Mouse (Mus musculus) midbrain, embryonic 13.5 days (tissue): ENCODE results near the gene Kiz. TPM values are rescaled to one million over a fixed set of nuclear protein-coding genes. Genes with fewer than 3 reads are reported as not detected.

Experiments used
- ATAC-seq: fragments of 200-750 bp; cut with Nextera tagmentation; 2 replicates; pipeline ENCODE4 v1.8.0; 2017; ENCODE audit warnings: mild to moderate bottlenecking, moderate TSS enrichment, moderate library complexity
- H3K27ac ChIP-seq: fragments of 300-500 bp; sonication (generic); 2 replicates; pipeline ENCODE4 v1.5.1; 2015; ENCODE audit warnings: inconsistent platforms, mild to moderate bottlenecking, moderate library complexity
- H3K27me3 ChIP-seq: fragments of 300-500 bp; sonication (generic); 2 replicates; pipeline ENCODE4 v1.6.1; 2015; ENCODE audit warnings: mild to moderate bottlenecking, inconsistent platforms
- H3K36me3 ChIP-seq: fragments of 300-500 bp; sonication (generic); 2 replicates; pipeline ENCODE4 v1.6.1; 2015; ENCODE audit warnings: mild to moderate bottlenecking, inconsistent platforms
- H3K4me1 ChIP-seq: fragments of 300-500 bp; sonication (generic); replicated peaks from 2 replicates; pipeline ENCODE4 v1.6.1; 2015; ENCODE audit warnings: inconsistent platforms
- H3K4me2 ChIP-seq: fragments of 300-500 bp; sonication (generic); replicated peaks from 2 replicates; pipeline ENCODE4 v1.6.1; 2015; ENCODE audit warnings: moderate library complexity, mild to moderate bottlenecking, inconsistent platforms
- H3K4me3 ChIP-seq: fragments of 300-500 bp; sonication (generic); replicated peaks from 2 replicates; pipeline ENCODE4 v1.5.1; 2015; ENCODE audit warnings: mild to moderate bottlenecking, inconsistent platforms
- H3K9ac ChIP-seq: fragments of 300-500 bp; sonication (generic); replicated peaks from 2 replicates; pipeline ENCODE4 v1.6.1; 2015; ENCODE audit warnings: mild to moderate bottlenecking, inconsistent platforms
- H3K9me3 ChIP-seq: fragments of 300-500 bp; sonication (generic); 2 replicates; pipeline ENCODE4 v1.6.1; 2016; ENCODE audit warnings: mild to moderate bottlenecking, inconsistent platforms
- WGBS: fragments of 180-500 bp; shearing (Covaris S2); methylation state at CpG from one replicate; pipeline ENCODE4 v1.1.7; 2015; 5-methylcytosine and 5-hydroxymethylcytosine counted together
- polyA plus RNA-seq: library from polyadenylated mRNA; unstranded; fragments of >200 nt; fragmentation: Nextera tagmentation; extraction: Ambion mirVana; gene quantifications from 2 replicates; pipeline ENCODE4 v1.2.1, GENCODE M21; 2015

Gene Kiz
- polyA plus RNA-seq, 1 experiment from 2014 or later = 34.9 TPM

GRCm38 (mm10) chr2:146835241-146835990 lies 20.2 kb upstream of the Kiz start:
- H3K27ac ChIP-seq = peak overlapping the region; percentile 91
- H3K9ac ChIP-seq = peak overlapping the region; percentile 62
- H3K4me3 ChIP-seq = peak overlapping the region; percentile 39
- H3K4me2 ChIP-seq = peak overlapping the region; percentile 54
- no peaks in the 10 kb centered on the region for H3K36me3 ChIP-seq
- no peaks in the 10 kb centered on the region for H3K9me3 ChIP-seq
- 2% methylated on average over 20 of the region's 20 CpGs for WGBS
- H3K27me3 ChIP-seq = peaks cover 80% of the 10 kb centered on the region
- H3K4me1 ChIP-seq = peaks cover 69% of the 10 kb centered on the region
- peak; percentile 41 for ATAC-seq

- Histone ChIP-seq H3K4me1 (peaks cover 69% of the 10 kb centered on the region), H3K27ac (peak overlapping the region; percentile 91), H3K4me2 (peak overlapping the region; percentile 54), H3K36me3 (no peaks in the 10 kb centered on the region), H3K4me3 (peak overlapping the region; percentile 39), H3K27me3 (peaks cover 81% of the 10 kb centered on the region), H3K9me3 (no peaks in the 10 kb centered on the region), H3K9ac (peak overlapping the region; percentile 62)
- no peak for ATAC-seq
- 2% methylated on average over 13 of the region's 13 CpGs for WGBS
Observed at GRCm38 (mm10) chr2:146836246-146836645, 19.4 kb upstream of the Kiz start.

- peak overlapping the region; percentile 39 for H3K4me3 ChIP-seq
- ATAC-seq = no peak
- H3K9me3 ChIP-seq = no peaks in the 10 kb centered on the region
- H3K9ac ChIP-seq = peak overlapping the region; percentile 62
- peak overlapping the region; percentile 91 for H3K27ac ChIP-seq
- peaks cover 84% of the 10 kb centered on the region for H3K27me3 ChIP-seq
- H3K36me3 ChIP-seq = no peaks in the 10 kb centered on the region
- H3K4me2 ChIP-seq = peak overlapping the region; percentile 54
- WGBS = 4% methylated on average over 17 of the region's 17 CpGs
- peaks cover 69% of the 10 kb centered on the region for H3K4me1 ChIP-seq
Observed at GRCm38 (mm10) chr2:146836871-146837550, 18.7 kb upstream of the Kiz start.

- H3K4me1 ChIP-seq = peaks cover 65% of the 10 kb centered on the region
- 0% methylated on average over 1 of the region's 1 CpGs for WGBS
- peak overlapping the region; percentile 54 for H3K4me2 ChIP-seq
- no peak for ATAC-seq
- H3K9ac ChIP-seq = peak overlapping the region; percentile 39
- peaks cover 84% of the 10 kb centered on the region for H3K27me3 ChIP-seq
- no peaks in the 10 kb centered on the region for H3K36me3 ChIP-seq
- no peaks in the 10 kb centered on the region for H3K9me3 ChIP-seq
- peak overlapping the region; percentile 91 for H3K27ac ChIP-seq
- peak overlapping the region; percentile 39 for H3K4me3 ChIP-seq
Observed at GRCm38 (mm10) chr2:146837653-146838052, 18.0 kb upstream of the Kiz start.

- no peak for ATAC-seq
- H3K4me3 ChIP-seq = peak overlapping the region; percentile 39
- peak overlapping the region; percentile 66 for H3K9ac ChIP-seq
- no peaks in the 10 kb centered on the region for H3K9me3 ChIP-seq
- peaks cover 54% of the 10 kb centered on the region for H3K4me1 ChIP-seq
- H3K36me3 ChIP-seq = no peaks in the 10 kb centered on the region
- peaks cover 85% of the 10 kb centered on the region for H3K27me3 ChIP-seq
- WGBS = 2% methylated on average over 30 of the region's 30 CpGs
- peak overlapping the region; percentile 42 for H3K4me2 ChIP-seq
- peak overlapping the region; percentile 86 for H3K27ac ChIP-seq
Observed at GRCm38 (mm10) chr2:146838596-146839302, 16.9 kb upstream of the Kiz start.

- Histone ChIP-seq H3K4me3 (peak overlapping the region; percentile 39), H3K27ac (peak overlapping the region; percentile 86), H3K9me3 (no peaks in the 10 kb centered on the region), H3K4me2 (peak overlapping the region; percentile 42), H3K9ac (peak overlapping the region; percentile 66), H3K27me3 (peaks cover 92% of the 10 kb centered on the region), H3K36me3 (no peaks in the 10 kb centered on the region), H3K4me1 (peaks cover 47% of the 10 kb centered on the region)
- ATAC-seq = 0 out of 2 replicates have a peak, but pooled peaks have one; percentile 17
- WGBS = 2% methylated on average over 36 of the region's 36 CpGs
Observed at GRCm38 (mm10) chr2:146839303-146840030, 16.2 kb upstream of the Kiz start.

GRCm38 (mm10) chr2:146847863-146848262 lies 7.8 kb upstream of the Kiz start:
- Histone ChIP-seq H3K4me3 (no peak overlapping the region), H3K9ac (no peak overlapping the region), H3K27ac (no peak overlapping the region), H3K4me2 (no peak overlapping the region), H3K4me1 (no peaks in the 10 kb centered on the region), H3K9me3 (no peaks in the 10 kb centered on the region), H3K27me3 (peaks cover 52% of the 10 kb centered on the region), H3K36me3 (no peaks in the 10 kb centered on the region)
- 95% methylated on average over 2 of the region's 2 CpGs for WGBS
- ATAC-seq = no peak

- peak overlapping the region; percentile 82 for H3K9ac ChIP-seq
- H3K4me2 ChIP-seq = peak overlapping the region; percentile 80
- 5% methylated on average over 11 of the region's 11 CpGs for WGBS
- H3K27me3 ChIP-seq = 0 out of 2 replicates have a peak, but pooled peaks cover 9% of the 10 kb centered on the region
- no peaks in the 10 kb centered on the region for H3K36me3 ChIP-seq
- H3K9me3 ChIP-seq = no peaks in the 10 kb centered on the region
- peak overlapping the region; percentile 89 for H3K27ac ChIP-seq
- ATAC-seq = no peak; the same call in 1 of the 2 replicates
- H3K4me1 ChIP-seq = peaks cover 5% of the 10 kb centered on the region; the same call in 1 of the 2 replicates
- peak overlapping the region; percentile 83 for H3K4me3 ChIP-seq
Observed at GRCm38 (mm10) chr2:146856120-146856519, 456 bp downstream of the Kiz start.

- Histone ChIP-seq H3K4me3 (no peak overlapping the region), H3K4me2 (no peak overlapping the region), H3K36me3 (no peaks in the 10 kb centered on the region), H3K9ac (no peak overlapping the region), H3K27me3 (0 out of 2 replicates have a peak, but pooled peaks cover 6% of the 10 kb centered on the region), H3K27ac (no peak overlapping the region), H3K4me1 (peaks cover 9% of the 10 kb centered on the region; the same call in 1 of the 2 replicates), H3K9me3 (no peaks in the 10 kb centered on the region)
- WGBS = 74% methylated on average over 4 of the region's 4 CpGs
- ATAC-seq = no peak
Observed at GRCm38 (mm10) chr2:146856853-146857252, 1.2 kb downstream of the Kiz start.

- Histone ChIP-seq H3K9ac (no peak overlapping the region), H3K4me3 (no peak overlapping the region), H3K9me3 (no peaks in the 10 kb centered on the region), H3K27ac (no peak overlapping the region), H3K36me3 (no peaks in the 10 kb centered on the region), H3K4me1 (0 out of 2 replicates have a peak, but pooled peaks cover 6% of the 10 kb centered on the region), H3K4me2 (no peak overlapping the region), H3K27me3 (no peaks in the 10 kb centered on the region)
- WGBS = 83% methylated on average over 3 of the region's 3 CpGs
- no peak for ATAC-seq
Observed at GRCm38 (mm10) chr2:146865781-146866180, 10.1 kb downstream of the Kiz start.
